Mouse (Mus musculus) intestine, embryonic 14.5 days (tissue): ENCODE data around the gene Creb3. TPM values are rescaled to one million over a fixed set of nuclear protein-coding genes. Genes with fewer than 3 reads are reported as not detected.
"Not testable (repeated sequence)": the region's sequence is repeated elsewhere in the genome, so short reads cannot be mapped to it uniquely, and the experiment has no call there.

Source experiments
- ATAC-seq: fragments of 200-750 bp; cut with Nextera tagmentation; replicated peaks from 2 replicates; pipeline ENCODE4 v1.8.0; 2017; ENCODE audit warnings: low read depth, moderate number of reproducible peaks, moderate TSS enrichment, moderate library complexity; ENCODE audit not compliant: low FRiP score, low TSS enrichment
- DNase-seq: peaks from one replicate; pipeline ENCODE4 v3.0.0-alpha.2; 2018; ENCODE audit warnings: low spot score
- H3K27ac ChIP-seq: fragments of 300-500 bp; sonication (generic); 2 replicates; pipeline ENCODE4 v1.5.1; 2014; ENCODE audit warnings: low read depth, mild to moderate bottlenecking, control low read depth
- H3K27me3 ChIP-seq: fragments of 300-500 bp; sonication (generic); replicated peaks from 2 replicates; pipeline ENCODE4 v1.6.1; 2014; ENCODE audit warnings: low read length, control low read depth; ENCODE audit not compliant: control insufficient read depth, insufficient read depth
- H3K36me3 ChIP-seq: fragments of 300-500 bp; sonication (generic); 2 replicates; pipeline ENCODE4 v1.6.1; 2014; ENCODE audit warnings: low read length, control low read depth; ENCODE audit not compliant: control insufficient read depth, insufficient read depth
- H3K4me1 ChIP-seq: fragments of 300-500 bp; sonication (generic); replicated peaks from 2 replicates; pipeline ENCODE4 v1.6.1; 2014; ENCODE audit warnings: low read length, control low read depth, mixed read lengths; ENCODE audit not compliant: control insufficient read depth, insufficient read depth
- H3K4me2 ChIP-seq: fragments of 300-500 bp; sonication (generic); 2 replicates; pipeline ENCODE4 v1.6.1; 2014; ENCODE audit warnings: low read length
- H3K4me3 ChIP-seq: fragments of 300-500 bp; sonication (generic); 2 replicates; pipeline ENCODE4 v1.5.1; 2014; ENCODE audit warnings: low read depth, low read length, control low read depth, mixed read lengths
- H3K9ac ChIP-seq: fragments of 300-500 bp; sonication (generic); 2 replicates; pipeline ENCODE4 v1.6.1; 2014; ENCODE audit warnings: mild to moderate bottlenecking, low read length
- H3K9me3 ChIP-seq: fragments of 300-500 bp; sonication (generic); 2 replicates; pipeline ENCODE4 v1.6.1; 2016; ENCODE audit warnings: low read length, control low read depth; ENCODE audit not compliant: control insufficient read depth
- WGBS: fragments of 180-500 bp; shearing (Covaris S2); extraction: QIAGEN DNeasy Blood & Tissue Kit; methylation state at CpG from one replicate; pipeline ENCODE4 v1.1.7; 2014; 5-methylcytosine and 5-hydroxymethylcytosine counted together
- polyA plus RNA-seq: library from polyadenylated mRNA; unstranded; fragments of >200 nt; fragmentation: Nextera tagmentation; extraction: Ambion mirVana; gene quantifications from 2 replicates; pipeline ENCODE4 v1.2.1, GENCODE M21; 2014

Creb3 gene
- polyA plus RNA-seq, 1 experiment from 2014 or later: 68.6 TPM

DNA sequence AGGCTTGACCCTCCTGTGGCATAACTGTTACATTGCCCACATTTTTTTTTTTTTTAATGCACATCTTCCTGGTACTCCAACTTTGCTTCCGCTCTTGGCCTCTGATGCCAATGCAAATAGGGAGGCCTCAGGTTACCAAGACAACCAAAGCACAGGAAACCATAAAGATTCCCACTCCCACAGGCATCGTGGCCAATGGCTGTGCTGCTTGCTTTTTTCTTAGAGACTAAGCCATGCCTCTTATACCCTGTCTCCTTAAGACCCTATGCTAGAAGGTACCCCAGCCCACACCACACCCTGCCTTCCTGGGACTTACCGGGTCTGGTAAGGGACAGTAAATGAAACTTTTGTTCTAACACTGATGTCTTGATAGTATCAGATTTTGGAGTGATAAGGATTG lies 31.3 kb downstream of the Creb3 start:
- peak; percentile 52 for DNase-seq
- 0 out of 2 replicates have a peak, but pooled peaks have one; percentile 36 for ATAC-seq
- Histone ChIP-seq H3K27ac (no peak overlapping the region), H3K27me3 (no peaks in the 10 kb centered on the region), H3K9ac (no peak overlapping the region), H3K36me3 (no peaks in the 10 kb centered on the region), H3K9me3 (no peaks in the 10 kb centered on the region), H3K4me1 (peaks cover 4% of the 10 kb centered on the region; the same call in 1 of the 2 replicates), H3K4me2 (no peak overlapping the region), H3K4me3 (no peak overlapping the region)
- 40% methylated on average over 3 of the region's 3 CpGs for WGBS

GRCm38 (mm10) chr4:43596597-43596996 lies 34.5 kb downstream of the Creb3 start:
- not testable (repeated sequence) for H3K9ac ChIP-seq, H3K4me2 ChIP-seq, H3K27me3 ChIP-seq, H3K36me3 ChIP-seq, ATAC-seq, DNase-seq, H3K9me3 ChIP-seq, H3K4me1 ChIP-seq, H3K27ac ChIP-seq, H3K4me3 ChIP-seq
- 82% methylated on average over 2 of the region's 2 CpGs for WGBS

GRCm38 (mm10) chr4:43598200-43598599 lies 36.1 kb downstream of the Creb3 start:
- 82% methylated on average over 4 of the region's 4 CpGs for WGBS
- ATAC-seq: no peak
- peak; percentile 38 for DNase-seq
- no peaks in the 10 kb centered on the region for H3K9me3 ChIP-seq
- H3K4me1 ChIP-seq: peaks cover 4% of the 10 kb centered on the region; the same call in 1 of the 2 replicates
- no peak overlapping the region for H3K9ac ChIP-seq
- H3K36me3 ChIP-seq: no peaks in the 10 kb centered on the region
- H3K4me2 ChIP-seq: no peak overlapping the region
- H3K27ac ChIP-seq: no peak overlapping the region
- H3K4me3 ChIP-seq: no peak overlapping the region
- no peaks in the 10 kb centered on the region for H3K27me3 ChIP-seq

GRCm38 (mm10) chr4:43598650-43599380 lies 36.7 kb downstream of the Creb3 start:
- WGBS: 76% methylated on average over 7 of the region's 7 CpGs
- Histone ChIP-seq H3K36me3 (no peaks in the 10 kb centered on the region), H3K4me2 (no peak overlapping the region), H3K9me3 (no peaks in the 10 kb centered on the region), H3K27ac (no peak overlapping the region), H3K4me3 (no peak overlapping the region), H3K27me3 (no peaks in the 10 kb centered on the region), H3K4me1 (no peaks in the 10 kb centered on the region), H3K9ac (no peak overlapping the region)
- ATAC-seq (no peak), DNase-seq (no peak)

GRCm38 (mm10) chr4:43600195-43600934 lies 38.2 kb downstream of the Creb3 start:
- Histone ChIP-seq H3K4me3 (no peak overlapping the region), H3K36me3 (no peaks in the 10 kb centered on the region), H3K4me2 (no peak overlapping the region), H3K4me1 (no peaks in the 10 kb centered on the region), H3K27me3 (no peaks in the 10 kb centered on the region), H3K9ac (no peak overlapping the region), H3K9me3 (no peaks in the 10 kb centered on the region), H3K27ac (no peak overlapping the region)
- DNase-seq: no peak
- no peak for ATAC-seq
- WGBS: 78% methylated on average over 9 of the region's 9 CpGs

DNA sequence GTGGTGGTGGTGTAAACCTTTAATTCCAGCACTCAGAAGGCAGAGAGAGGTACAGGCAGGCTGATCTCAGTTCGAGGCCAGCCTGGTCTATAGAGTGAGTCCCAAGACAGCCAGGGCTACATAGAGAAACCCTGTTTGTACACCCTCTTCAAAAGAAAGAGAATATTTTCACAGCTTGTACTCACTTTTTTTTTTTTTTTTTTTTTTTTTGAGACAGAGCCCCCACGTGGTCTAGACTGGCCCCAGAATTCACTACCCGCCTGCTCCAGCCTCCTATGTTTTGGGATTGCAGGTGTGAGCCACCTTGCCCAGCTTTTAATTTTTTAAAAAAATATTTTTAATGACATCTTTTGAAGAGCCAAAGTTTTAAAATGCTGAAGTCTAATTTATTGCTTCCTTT lies 42.0 kb downstream of the Creb3 start:
- WGBS: 78% methylated on average over 3 of the region's 3 CpGs
- Histone ChIP-seq H3K36me3 (no peaks in the 10 kb centered on the region), H3K4me1 (no peaks in the 10 kb centered on the region), H3K4me2 (no peak overlapping the region), H3K9me3 (no peaks in the 10 kb centered on the region), H3K27me3 (no peaks in the 10 kb centered on the region), H3K27ac (no peak overlapping the region), H3K4me3 (no peak overlapping the region), H3K9ac (no peak overlapping the region)
- ATAC-seq (no peak), DNase-seq (no peak)

DNA sequence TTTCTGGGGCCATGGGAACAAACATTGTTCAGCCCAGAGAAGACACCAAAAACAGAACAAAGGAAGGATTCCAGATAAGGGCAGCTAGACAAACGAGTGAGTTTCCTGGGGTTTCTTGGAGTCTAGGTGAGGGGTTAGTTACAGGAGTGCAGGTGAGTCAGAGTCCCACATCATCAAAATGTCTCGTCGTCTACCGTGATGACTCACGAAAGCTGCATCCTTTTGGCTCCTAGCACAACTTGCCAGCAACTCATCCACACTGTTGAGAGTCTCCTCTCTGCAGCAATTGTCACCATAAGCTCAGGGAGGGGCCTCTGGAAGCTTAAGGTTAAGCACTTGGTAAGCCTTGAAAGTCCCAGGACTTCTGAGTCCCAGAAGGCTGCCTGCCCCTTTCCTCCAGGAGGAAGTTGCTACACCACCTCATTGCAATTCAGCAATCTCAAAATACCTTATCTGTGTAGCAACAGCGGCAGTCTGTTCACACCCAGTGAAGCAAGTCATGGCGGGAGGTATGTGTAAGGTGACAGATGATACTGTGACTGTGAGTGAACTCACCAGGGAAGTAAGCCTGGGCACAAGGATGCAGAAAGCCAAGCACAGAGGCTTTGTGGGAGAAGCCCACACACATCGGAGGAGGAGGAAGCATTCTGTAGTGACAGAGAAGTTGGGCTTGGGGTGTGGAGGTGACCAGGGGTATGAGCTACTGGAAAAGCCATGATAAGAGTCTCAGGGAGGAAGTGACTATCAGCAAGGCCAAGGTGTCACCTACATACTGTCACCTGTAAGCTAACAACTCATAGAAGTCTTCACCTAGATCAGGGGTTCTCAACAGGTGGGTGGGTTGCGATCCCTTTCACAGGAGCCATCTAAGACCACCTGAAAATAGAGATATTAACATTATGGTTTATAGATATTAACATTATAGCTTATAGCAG lies 42.9 kb downstream of the Creb3 start:
- ATAC-seq (no peak), DNase-seq (no peak)
- Histone ChIP-seq H3K27me3 (no peaks in the 10 kb centered on the region), H3K4me1 (no peaks in the 10 kb centered on the region), H3K9me3 (no peaks in the 10 kb centered on the region), H3K36me3 (no peaks in the 10 kb centered on the region), H3K4me2 (no peak overlapping the region), H3K4me3 (no peak overlapping the region), H3K9ac (no peak overlapping the region), H3K27ac (no peak overlapping the region)
- 71% methylated on average over 9 of the region's 9 CpGs for WGBS

DNA sequence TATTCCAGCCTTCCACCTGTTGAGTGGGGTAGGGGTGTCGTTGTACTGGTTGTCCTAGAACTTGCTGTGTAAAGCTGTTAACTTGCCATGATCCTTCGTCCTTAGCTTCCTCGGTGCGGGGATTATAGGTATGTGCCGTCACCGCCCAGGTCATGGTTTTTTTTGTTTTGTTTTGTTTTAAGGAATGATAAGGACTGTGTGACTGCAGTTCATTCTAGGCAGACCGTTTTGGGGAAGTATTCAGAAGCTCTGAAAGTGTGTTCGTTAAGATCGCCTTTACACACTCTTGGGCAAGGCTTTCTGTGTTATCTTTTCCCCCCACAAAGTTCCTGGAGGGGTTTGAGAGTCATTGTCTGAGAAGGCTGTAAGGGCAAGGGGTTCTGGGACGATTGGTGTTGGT lies 50.4 kb downstream of the Creb3 start:
- Histone ChIP-seq H3K4me2 (no peak overlapping the region), H3K9ac (no peak overlapping the region), H3K36me3 (no peaks in the 10 kb centered on the region), H3K4me3 (no peak overlapping the region), H3K27ac (no peak overlapping the region), H3K27me3 (no peaks in the 10 kb centered on the region), H3K9me3 (no peaks in the 10 kb centered on the region), H3K4me1 (no peaks in the 10 kb centered on the region)
- 68% methylated on average over 10 of the region's 10 CpGs for WGBS
- ATAC-seq: no peak
- DNase-seq: no peak
